Mouse (Mus musculus): ENCODE data around the gene Pcdh9. TPM values are rescaled to one million over a fixed set of nuclear protein-coding genes. Genes with fewer than 3 reads are reported as not detected.
A peak's percentile ranks its signal among the peaks of the same experiment; 100 is the strongest.

Gene Pcdh9
- polyA plus RNA-seq, 1 experiment from 2014 or later: 24.1 TPM

GRCm38 (mm10) chr14:93762855-93763254 lies 127.6 kb downstream of the Pcdh9 start:
- no peaks in the 10 kb centered on the region for H3K27me3 ChIP-seq (ENCODE audit: low read depth, poor library complexity, severe bottlenecking)
- DNase-seq (ENCODE audit: low spot score): no peak
- WGBS: 82% methylated on average over 2 of the region's 2 CpGs
- H3K4me1 ChIP-seq: no peaks in the 10 kb centered on the region
- H3K9me3 ChIP-seq (replicated peaks): no peaks in the 10 kb centered on the region
- no peaks in the 10 kb centered on the region for H3K36me3 ChIP-seq
- H3K4me3 ChIP-seq: no peak overlapping the region
- H3K27ac ChIP-seq (replicated peaks): no peak overlapping the region

GRCm38 (mm10) chr14:93734077-93734673 lies 156.3 kb downstream of the Pcdh9 start:
- no peak for DNase-seq (ENCODE audit: low spot score)
- H3K9me3 ChIP-seq (replicated peaks): no peaks in the 10 kb centered on the region
- WGBS: 78% methylated on average over 10 of the region's 10 CpGs
- H3K36me3 ChIP-seq: no peaks in the 10 kb centered on the region
- H3K27me3 ChIP-seq (ENCODE audit: low read depth, poor library complexity, severe bottlenecking): no peaks in the 10 kb centered on the region
- no peak overlapping the region for H3K4me3 ChIP-seq
- no peak overlapping the region for H3K27ac ChIP-seq (replicated peaks)
- H3K4me1 ChIP-seq: no peaks in the 10 kb centered on the region

GRCm38 (mm10) chr14:93725798-93726197 lies 164.7 kb downstream of the Pcdh9 start:
- WGBS: 95% methylated on average over 1 of the region's 1 CpGs

GRCm38 (mm10) chr14:93719208-93719607 lies 171.3 kb downstream of the Pcdh9 start:
- H3K36me3 ChIP-seq: no peaks in the 10 kb centered on the region
- no peak overlapping the region for H3K4me3 ChIP-seq
- DNase-seq (ENCODE audit: low spot score): no peak
- no peaks in the 10 kb centered on the region for H3K9me3 ChIP-seq (replicated peaks)
- no peaks in the 10 kb centered on the region for H3K27me3 ChIP-seq (ENCODE audit: low read depth, poor library complexity, severe bottlenecking)
- no peak overlapping the region for H3K27ac ChIP-seq (replicated peaks)
- peaks cover 13% of the 10 kb centered on the region; the same call in 1 of the 2 replicates for H3K4me1 ChIP-seq
- 82% methylated on average over 1 of the region's 1 CpGs for WGBS

More at GRCm38 (mm10) chr14:93725798-93726197, 164.7 kb downstream of the Pcdh9 start:
- Histone ChIP-seq H3K36me3 (no peaks in the 10 kb centered on the region), H3K4me3 (no peak overlapping the region), H3K9me3 (replicated peaks) (no peaks in the 10 kb centered on the region), H3K27me3 (ENCODE audit: low read depth, poor library complexity, severe bottlenecking) (no peaks in the 10 kb centered on the region), H3K27ac (replicated peaks) (no peak overlapping the region), H3K4me1 (no peaks in the 10 kb centered on the region)
- no peak for DNase-seq (ENCODE audit: low spot score)

- WGBS: 70% methylated on average over 12 of the region's 12 CpGs
- Histone ChIP-seq H3K36me3 (no peaks in the 10 kb centered on the region), H3K4me3 (no peak overlapping the region), H3K27ac (replicated peaks) (peak overlapping the region; percentile 46; the same call in 1 of the 2 replicates), H3K27me3 (ENCODE audit: low read depth, poor library complexity, severe bottlenecking) (no peaks in the 10 kb centered on the region), H3K9me3 (replicated peaks) (no peaks in the 10 kb centered on the region), H3K4me1 (peaks cover 23% of the 10 kb centered on the region)
- DNase-seq (ENCODE audit: low spot score): peak; percentile 24
Observed at GRCm38 (mm10) chr14:93713250-93713935, 177.1 kb downstream of the Pcdh9 start.

- Histone ChIP-seq H3K4me1 (peaks cover 6% of the 10 kb centered on the region), H3K36me3 (no peaks in the 10 kb centered on the region), H3K27me3 (ENCODE audit: low read depth, poor library complexity, severe bottlenecking) (no peaks in the 10 kb centered on the region), H3K27ac (replicated peaks) (no peak overlapping the region), H3K9me3 (replicated peaks) (no peaks in the 10 kb centered on the region), H3K4me3 (no peak overlapping the region)
- DNase-seq (ENCODE audit: low spot score): no peak
- 85% methylated on average over 3 of the region's 3 CpGs for WGBS
Observed at GRCm38 (mm10) chr14:93708651-93709050, 181.8 kb downstream of the Pcdh9 start.

- H3K27ac ChIP-seq (replicated peaks): peak overlapping the region; percentile 52
- no peaks in the 10 kb centered on the region for H3K27me3 ChIP-seq (ENCODE audit: low read depth, poor library complexity, severe bottlenecking)
- no peaks in the 10 kb centered on the region for H3K36me3 ChIP-seq
- peaks cover 23% of the 10 kb centered on the region for H3K4me1 ChIP-seq
- 49% methylated on average over 12 of the region's 12 CpGs for WGBS
- no peaks in the 10 kb centered on the region for H3K9me3 ChIP-seq (replicated peaks)
- no peak for DNase-seq (ENCODE audit: low spot score)
- peak overlapping the region; percentile 30; the same call in 1 of the 2 replicates for H3K4me3 ChIP-seq
Observed at GRCm38 (mm10) chr14:93701385-93702101, 188.9 kb downstream of the Pcdh9 start.

- Histone ChIP-seq H3K36me3 (no peaks in the 10 kb centered on the region), H3K27me3 (ENCODE audit: low read depth, poor library complexity, severe bottlenecking) (no peaks in the 10 kb centered on the region), H3K27ac (replicated peaks) (no peak overlapping the region; the same call in 1 of the 2 replicates), H3K4me1 (peaks cover 23% of the 10 kb centered on the region), H3K4me3 (no peak overlapping the region), H3K9me3 (replicated peaks) (no peaks in the 10 kb centered on the region)
- WGBS: 88% methylated on average over 1 of the region's 1 CpGs
- no peak for DNase-seq (ENCODE audit: low spot score)
Observed at GRCm38 (mm10) chr14:93700916-93701315, 189.6 kb downstream of the Pcdh9 start.

- Histone ChIP-seq H3K27ac (replicated peaks) (no peak overlapping the region), H3K9me3 (replicated peaks) (peaks cover 7% of the 10 kb centered on the region; the same call in 1 of the 2 replicates), H3K36me3 (no peaks in the 10 kb centered on the region), H3K4me1 (0 out of 2 replicates have a peak, but pooled peaks cover 4% of the 10 kb centered on the region), H3K4me3 (no peak overlapping the region), H3K27me3 (ENCODE audit: low read depth, poor library complexity, severe bottlenecking) (no peaks in the 10 kb centered on the region)
- no peak for DNase-seq (ENCODE audit: low spot score)
- WGBS: 69% methylated on average over 1 of the region's 1 CpGs
Observed at GRCm38 (mm10) chr14:93684641-93685040, 205.8 kb downstream of the Pcdh9 start.

GRCm38 (mm10) chr14:93675273-93676068 lies 215.0 kb downstream of the Pcdh9 start:
- Histone ChIP-seq H3K4me1 (no peaks in the 10 kb centered on the region), H3K27me3 (ENCODE audit: low read depth, poor library complexity, severe bottlenecking) (no peaks in the 10 kb centered on the region), H3K9me3 (replicated peaks) (peaks cover 9% of the 10 kb centered on the region; the same call in 1 of the 2 replicates), H3K36me3 (no peaks in the 10 kb centered on the region), H3K4me3 (no peak overlapping the region), H3K27ac (replicated peaks) (no peak overlapping the region)
- DNase-seq (ENCODE audit: low spot score): no peak
- WGBS: 86% methylated on average over 5 of the region's 5 CpGs

GRCm38 (mm10) chr14:93653986-93654757 lies 236.3 kb downstream of the Pcdh9 start:
- no peak for DNase-seq (ENCODE audit: low spot score)
- WGBS: 82% methylated on average over 9 of the region's 9 CpGs

GRCm38 (mm10) chr14:93627241-93627640 lies 263.2 kb downstream of the Pcdh9 start:
- Histone ChIP-seq H3K27ac (replicated peaks) (no peak overlapping the region), H3K27me3 (ENCODE audit: low read depth, poor library complexity, severe bottlenecking) (no peaks in the 10 kb centered on the region), H3K4me3 (no peak overlapping the region), H3K9me3 (replicated peaks) (no peaks in the 10 kb centered on the region), H3K4me1 (no peaks in the 10 kb centered on the region), H3K36me3 (no peaks in the 10 kb centered on the region)
- no peak for DNase-seq (ENCODE audit: low spot score)
- WGBS: 78% methylated on average over 2 of the region's 2 CpGs

More at GRCm38 (mm10) chr14:93653986-93654757, 236.3 kb downstream of the Pcdh9 start:
- Histone ChIP-seq H3K36me3 (no peaks in the 10 kb centered on the region), H3K27ac (replicated peaks) (no peak overlapping the region), H3K27me3 (ENCODE audit: low read depth, poor library complexity, severe bottlenecking) (no peaks in the 10 kb centered on the region), H3K9me3 (replicated peaks) (no peaks in the 10 kb centered on the region), H3K4me3 (no peak overlapping the region), H3K4me1 (no peaks in the 10 kb centered on the region)

Measured in midbrain, embryonic 10.5 days (tissue).